Mouse (Mus musculus): ENCODE measurements at regions not wholly inside any gene's neighbourhood (a gene's known extent, or its start where the extent isn't known, plus 50 kb on each side); places are given as distances from the start of the nearest gene placed in this dataset.

DNA sequence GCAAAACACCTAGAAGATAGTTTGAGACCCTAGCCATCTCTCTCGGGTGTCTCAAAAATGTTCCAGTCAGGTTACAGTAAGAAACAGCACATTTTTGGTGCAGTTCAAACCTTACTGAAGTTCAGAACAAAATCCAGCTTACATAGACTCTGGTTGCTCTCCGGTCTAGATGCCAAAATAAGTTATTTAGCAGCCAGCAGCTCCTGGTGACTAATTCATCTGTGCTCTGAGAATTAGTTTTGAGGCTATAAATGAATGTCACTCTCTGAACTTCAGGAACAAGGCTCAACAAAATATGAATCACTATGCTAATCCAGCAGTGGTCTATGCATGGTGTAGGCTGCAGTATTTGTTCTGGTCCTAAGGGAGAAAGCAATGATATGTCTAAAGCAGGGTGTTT, 238.6 kb downstream of the Rnf152 start:
- no peak for DNase-seq
- Histone ChIP-seq H3K4me3 (ENCODE audit: low read depth, low read length) (no peak overlapping the region), H3K4me1 (ENCODE audit: insufficient read depth) (no peaks in the 10 kb centered on the region), H3K27me3 (ENCODE audit: insufficient read depth, low read length) (no peaks in the 10 kb centered on the region), H3K36me3 (ENCODE audit: insufficient read depth) (no peaks in the 10 kb centered on the region), H3K9me3 (ENCODE audit: low read depth, low read length) (no peaks in the 10 kb centered on the region), H3K9ac (no peak overlapping the region), H3K27ac (ENCODE audit: low read depth) (no peak overlapping the region), H3K4me2 (no peak overlapping the region)
- 66% methylated on average over 2 of the region's 2 CpGs for WGBS
- ATAC-seq (ENCODE audit: insufficient read depth) = no peak
- TF ChIP-seq CTCF (IDR thresholded peaks at IDR 0.05; ENCODE audit: low read depth) = no peak

DNA sequence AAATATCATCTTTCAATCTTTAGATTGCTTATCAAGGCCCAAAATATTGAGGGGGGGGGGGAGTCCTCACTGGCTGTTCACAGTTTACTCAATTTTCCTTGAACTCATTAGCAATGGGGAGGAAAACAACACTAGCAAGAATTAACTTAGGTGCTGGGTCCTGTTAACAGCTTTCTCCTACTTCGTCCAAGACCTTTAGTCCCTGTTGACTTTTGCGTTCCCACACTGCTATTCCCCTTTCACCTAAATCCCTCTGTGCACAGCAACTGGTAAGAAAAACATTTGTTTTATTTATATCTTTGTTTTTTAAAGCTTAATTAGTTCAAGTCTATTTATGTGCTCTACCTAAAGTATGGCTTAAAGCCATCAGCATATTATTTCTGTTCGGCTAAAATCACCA, 240.3 kb downstream of the Rnf152 start:
- Histone ChIP-seq H3K9me3 (ENCODE audit: low read depth, low read length) (no peaks in the 10 kb centered on the region), H3K27me3 (ENCODE audit: insufficient read depth, low read length) (no peaks in the 10 kb centered on the region), H3K27ac (ENCODE audit: low read depth) (no peak overlapping the region), H3K9ac (no peak overlapping the region), H3K4me3 (ENCODE audit: low read depth, low read length) (no peak overlapping the region), H3K4me1 (ENCODE audit: insufficient read depth) (no peaks in the 10 kb centered on the region), H3K4me2 (no peak overlapping the region), H3K36me3 (ENCODE audit: insufficient read depth) (no peaks in the 10 kb centered on the region)
- no peak for ATAC-seq (ENCODE audit: insufficient read depth)
- 86% methylated on average over 3 of the region's 3 CpGs for WGBS
- no peak for TF ChIP-seq CTCF (IDR thresholded peaks at IDR 0.05; ENCODE audit: low read depth)
- DNase-seq = no peak

DNA sequence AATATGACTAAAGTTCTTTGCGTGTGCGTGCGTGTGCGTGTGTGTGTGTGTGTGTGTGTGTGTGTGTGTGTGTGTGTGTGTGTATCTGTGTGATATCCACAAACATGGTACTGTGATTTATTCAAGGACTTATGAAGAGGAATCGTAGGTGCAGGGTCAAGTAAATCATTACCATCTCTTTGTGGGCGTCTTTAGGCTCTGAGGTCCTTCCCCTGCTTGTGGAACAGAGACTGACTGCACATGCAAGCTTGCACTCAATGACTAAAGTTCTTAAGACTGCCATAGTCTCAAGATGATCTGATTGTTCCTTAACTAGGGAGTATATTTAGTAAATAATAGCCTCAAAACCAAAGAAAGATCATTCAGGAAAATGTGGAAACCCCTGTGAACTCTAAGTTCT, 241.1 kb downstream of the Rnf152 start:
- Histone ChIP-seq H3K36me3 (ENCODE audit: insufficient read depth) (no peaks in the 10 kb centered on the region), H3K9me3 (ENCODE audit: low read depth, low read length) (no peaks in the 10 kb centered on the region), H3K4me2 (no peak overlapping the region), H3K27ac (ENCODE audit: low read depth) (no peak overlapping the region), H3K4me1 (ENCODE audit: insufficient read depth) (no peaks in the 10 kb centered on the region), H3K9ac (no peak overlapping the region), H3K4me3 (ENCODE audit: low read depth, low read length) (no peak overlapping the region), H3K27me3 (ENCODE audit: insufficient read depth, low read length) (no peaks in the 10 kb centered on the region)
- no peak for TF ChIP-seq CTCF (IDR thresholded peaks at IDR 0.05; ENCODE audit: low read depth)
- DNase-seq = no peak
- ATAC-seq (ENCODE audit: insufficient read depth) = no peak
- WGBS = 77% methylated on average over 6 of the region's 6 CpGs

DNA sequence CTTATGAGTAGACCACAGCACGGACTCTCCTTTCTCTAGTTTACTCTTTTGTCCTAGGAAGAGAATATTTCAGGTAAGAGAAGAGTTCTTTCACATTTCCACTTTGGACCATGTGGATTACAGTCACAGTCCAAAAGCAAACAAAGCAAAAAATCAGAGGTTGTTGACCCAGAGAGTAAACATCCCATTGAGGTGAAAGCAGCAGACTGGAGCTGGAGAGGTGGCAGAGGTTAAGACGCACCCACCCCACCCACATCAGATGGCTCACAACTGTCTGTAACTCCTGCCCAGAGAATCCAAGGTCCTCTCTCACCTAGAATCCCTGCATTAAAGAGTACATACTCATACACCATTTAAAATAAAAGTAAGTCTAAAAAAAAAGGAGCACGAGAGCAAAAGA, 241.7 kb downstream of the Rnf152 start:
- no peak for DNase-seq
- H3K9ac ChIP-seq = no peak overlapping the region
- H3K27me3 ChIP-seq (ENCODE audit: insufficient read depth, low read length) = no peaks in the 10 kb centered on the region
- no peak for ATAC-seq (ENCODE audit: insufficient read depth)
- H3K4me1 ChIP-seq (ENCODE audit: insufficient read depth) = no peaks in the 10 kb centered on the region
- WGBS = 73% methylated on average over 3 of the region's 3 CpGs
- H3K4me3 ChIP-seq (ENCODE audit: low read depth, low read length) = no peak overlapping the region
- no peak for TF ChIP-seq CTCF (IDR thresholded peaks at IDR 0.05; ENCODE audit: low read depth)
- no peaks in the 10 kb centered on the region for H3K9me3 ChIP-seq (ENCODE audit: low read depth, low read length)
- no peak overlapping the region for H3K27ac ChIP-seq (ENCODE audit: low read depth)
- no peak overlapping the region for H3K4me2 ChIP-seq
- no peaks in the 10 kb centered on the region for H3K36me3 ChIP-seq (ENCODE audit: insufficient read depth)

DNA sequence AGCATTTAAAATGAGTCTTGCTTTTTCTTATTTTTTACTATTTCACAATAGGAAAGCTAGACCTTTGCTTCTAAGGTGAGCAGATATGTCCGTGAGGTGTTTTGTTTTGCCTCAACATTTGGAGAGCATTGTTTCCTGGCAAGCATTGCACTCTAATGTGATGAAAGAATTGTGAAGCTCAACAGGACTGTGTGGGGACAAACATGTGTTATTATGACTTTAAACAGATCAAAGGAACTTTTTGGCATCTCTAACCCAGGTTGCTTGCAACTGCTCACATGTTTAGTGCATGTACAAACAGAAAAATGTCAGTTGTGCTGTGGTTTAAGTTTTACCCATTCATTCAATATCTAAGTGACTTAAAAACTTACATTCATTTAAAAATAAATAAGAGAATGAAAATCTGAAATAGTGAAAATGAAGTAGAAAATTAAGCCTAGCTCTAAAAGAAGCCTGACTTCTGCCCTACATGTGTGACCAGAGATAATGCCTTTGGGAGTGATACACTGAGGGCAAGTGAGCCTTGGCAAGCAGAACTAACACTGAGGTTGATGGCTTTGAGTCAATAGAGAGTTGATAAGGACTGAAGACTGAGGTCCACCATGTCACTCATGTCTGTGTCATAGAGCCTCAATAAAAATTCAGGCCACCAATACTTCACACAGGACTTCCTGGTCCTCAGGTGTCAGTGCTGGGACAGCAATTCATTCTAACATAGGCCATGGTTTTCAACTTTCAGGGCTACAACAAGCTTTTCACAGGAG, 243.6 kb downstream of the Rnf152 start:
- no peaks in the 10 kb centered on the region for H3K27me3 ChIP-seq (ENCODE audit: insufficient read depth, low read length)
- DNase-seq = no peak
- H3K36me3 ChIP-seq (ENCODE audit: insufficient read depth) = no peaks in the 10 kb centered on the region
- TF ChIP-seq CTCF (IDR thresholded peaks at IDR 0.05; ENCODE audit: low read depth) = no peak
- WGBS = 69% methylated on average over 1 of the region's 1 CpGs
- ATAC-seq (ENCODE audit: insufficient read depth) = no peak
- H3K9me3 ChIP-seq (ENCODE audit: low read depth, low read length) = no peaks in the 10 kb centered on the region
- no peak overlapping the region for H3K4me3 ChIP-seq (ENCODE audit: low read depth, low read length)
- H3K9ac ChIP-seq = no peak overlapping the region
- H3K4me1 ChIP-seq (ENCODE audit: insufficient read depth) = no peaks in the 10 kb centered on the region
- no peak overlapping the region for H3K4me2 ChIP-seq
- H3K27ac ChIP-seq (ENCODE audit: low read depth) = no peak overlapping the region

DNA sequence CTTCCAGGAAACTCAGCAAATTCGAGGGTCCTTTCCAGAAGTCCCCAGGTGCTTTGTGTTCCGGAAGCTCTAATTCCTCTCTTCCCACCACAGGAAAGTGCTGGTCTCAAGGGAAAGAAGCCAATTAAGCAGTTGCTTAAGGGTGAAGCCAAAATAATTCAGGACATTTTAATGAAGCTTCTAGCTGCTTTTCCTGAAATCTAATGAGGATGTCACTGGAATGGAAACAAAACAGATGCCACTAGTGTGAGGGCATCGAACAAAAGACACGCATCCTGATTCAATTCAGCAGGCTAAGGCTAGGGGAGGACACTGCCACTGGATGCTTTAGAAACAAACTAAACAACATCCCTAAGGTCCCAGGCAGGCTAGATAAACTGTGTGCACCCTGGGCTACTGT, 245.3 kb downstream of the Rnf152 start:
- Histone ChIP-seq H3K9ac (no peak overlapping the region), H3K9me3 (ENCODE audit: low read depth, low read length) (no peaks in the 10 kb centered on the region), H3K4me3 (ENCODE audit: low read depth, low read length) (no peak overlapping the region), H3K27ac (ENCODE audit: low read depth) (no peak overlapping the region), H3K4me1 (ENCODE audit: insufficient read depth) (no peaks in the 10 kb centered on the region), H3K27me3 (ENCODE audit: insufficient read depth, low read length) (no peaks in the 10 kb centered on the region), H3K4me2 (no peak overlapping the region), H3K36me3 (ENCODE audit: insufficient read depth) (no peaks in the 10 kb centered on the region)
- 52% methylated on average over 4 of the region's 4 CpGs for WGBS
- DNase-seq = no peak
- TF ChIP-seq CTCF (IDR thresholded peaks at IDR 0.05; ENCODE audit: low read depth) = no peak
- ATAC-seq (ENCODE audit: insufficient read depth) = peak; percentile 40

DNA sequence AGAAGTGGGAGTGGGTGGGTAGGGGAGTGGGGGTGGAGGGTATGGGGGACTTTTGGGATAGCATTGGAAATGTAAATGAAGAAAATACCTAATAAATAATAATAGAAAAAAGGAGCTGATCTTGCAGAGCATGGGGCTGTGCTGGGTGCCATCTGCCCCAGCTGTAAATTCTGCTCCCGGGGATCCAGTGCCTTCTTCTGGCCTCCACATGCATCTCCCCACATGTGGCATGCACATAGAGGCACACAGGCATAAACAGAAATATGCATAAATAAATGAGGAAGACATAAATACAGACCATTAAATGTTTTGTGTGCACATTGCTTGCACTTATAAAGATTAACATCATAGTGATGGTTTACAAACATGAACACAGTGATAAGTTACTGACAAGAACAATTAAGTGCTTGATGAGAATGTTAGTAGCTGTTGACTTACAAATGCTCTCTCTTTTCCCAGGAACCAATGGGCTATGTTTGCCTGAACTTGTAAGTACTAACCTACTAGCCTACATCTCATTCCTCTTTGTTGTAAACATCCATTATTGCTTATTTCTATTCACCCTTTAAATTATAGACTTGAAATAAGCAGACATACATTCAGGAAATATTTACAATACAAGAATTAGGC, 245.8 kb downstream of the Rnf152 start:
- TF ChIP-seq CTCF (IDR thresholded peaks at IDR 0.05; ENCODE audit: low read depth) = no peak
- ATAC-seq (ENCODE audit: insufficient read depth) (peak; percentile 86), DNase-seq (peak; percentile 75)
- 55% methylated on average over 1 of the region's 1 CpGs for WGBS
- Histone ChIP-seq H3K4me3 (ENCODE audit: low read depth, low read length) (no peak overlapping the region), H3K4me1 (ENCODE audit: insufficient read depth) (no peaks in the 10 kb centered on the region), H3K27ac (ENCODE audit: low read depth) (no peak overlapping the region), H3K36me3 (ENCODE audit: insufficient read depth) (no peaks in the 10 kb centered on the region), H3K9ac (no peak overlapping the region), H3K4me2 (no peak overlapping the region), H3K9me3 (ENCODE audit: low read depth, low read length) (no peaks in the 10 kb centered on the region), H3K27me3 (ENCODE audit: insufficient read depth, low read length) (no peaks in the 10 kb centered on the region)

All from lung, embryonic 14.5 days (tissue).